Mouse (Mus musculus) intestine, postnatal 0 days (tissue): Measurements from ENCODE around the gene Tgfbrap1. TPM values are rescaled to one million over a fixed set of nuclear protein-coding genes. Genes with fewer than 3 reads are reported as not detected.
A peak's percentile ranks its signal among the peaks of the same experiment; 100 is the strongest.

Experiments used
- ATAC-seq: fragments of 200-750 bp; cut with Nextera tagmentation; 2 replicates; pipeline ENCODE4 v1.8.0; 2017; ENCODE audit warnings: mild to moderate bottlenecking, moderate TSS enrichment, moderate library complexity
- H3K27ac ChIP-seq: fragments of 300-500 bp; sonication (generic); 2 replicates; pipeline ENCODE4 v1.5.1; 2014; ENCODE audit warnings: mild to moderate bottlenecking, low read depth, low read length, moderate library complexity
- H3K27me3 ChIP-seq: fragments of 300-500 bp; sonication (generic); replicated peaks from 2 replicates; pipeline ENCODE4 v1.6.1; 2014; ENCODE audit warnings: low read length, mixed read lengths; ENCODE audit not compliant: control insufficient read depth, insufficient read depth
- H3K36me3 ChIP-seq: fragments of 300-500 bp; sonication (generic); 2 replicates; pipeline ENCODE4 v1.6.1; 2014; ENCODE audit warnings: mild to moderate bottlenecking, moderate library complexity; ENCODE audit not compliant: control insufficient read depth, insufficient read depth
- H3K4me1 ChIP-seq: fragments of 300-500 bp; sonication (generic); replicated peaks from 2 replicates; pipeline ENCODE4 v1.6.1; 2014; ENCODE audit warnings: antibody characterized with exemption, low read length, mixed read lengths; ENCODE audit not compliant: control insufficient read depth, insufficient read depth
- H3K4me2 ChIP-seq: fragments of 300-500 bp; sonication (generic); replicated peaks from 2 replicates; pipeline ENCODE4 v1.6.1; 2014; ENCODE audit warnings: low read depth, mild to moderate bottlenecking, moderate library complexity
- H3K4me3 ChIP-seq: fragments of 300-500 bp; sonication (generic); 2 replicates; pipeline ENCODE4 v1.5.1; 2014; ENCODE audit warnings: low read depth, low read length
- H3K9ac ChIP-seq: fragments of 300-500 bp; sonication (generic); 2 replicates; pipeline ENCODE4 v1.6.1; 2014; ENCODE audit warnings: mild to moderate bottlenecking, low read depth, low read length
- H3K9me3 ChIP-seq: fragments of 300-500 bp; sonication (generic); 2 replicates; pipeline ENCODE4 v1.6.1; 2016; ENCODE audit warnings: mixed run types; ENCODE audit not compliant: control insufficient read depth
- CTCF ChIP-seq: sonication (generic); IDR thresholded peaks from 2 replicates; pipeline ENCODE4 v1.5.1; 2016; ENCODE audit warnings: low read depth, mild to moderate bottlenecking, control low read depth, antibody characterized with exemption, moderate library complexity
- WGBS: fragments of 180-500 bp; shearing (Covaris S2); extraction: QIAGEN DNeasy Blood & Tissue Kit; methylation state at CpG from one replicate; pipeline ENCODE4 v1.1.7; 2014; 5-methylcytosine and 5-hydroxymethylcytosine counted together
- polyA plus RNA-seq: library from polyadenylated mRNA; unstranded; fragments of >200 nt; fragmentation: Nextera tagmentation; extraction: Ambion mirVana; gene quantifications from 2 replicates; pipeline ENCODE4 v1.2.1, GENCODE M21; 2015

The Tgfbrap1 gene
- polyA plus RNA-seq, 1 experiment from 2014 or later: 6.1 TPM

DNA sequence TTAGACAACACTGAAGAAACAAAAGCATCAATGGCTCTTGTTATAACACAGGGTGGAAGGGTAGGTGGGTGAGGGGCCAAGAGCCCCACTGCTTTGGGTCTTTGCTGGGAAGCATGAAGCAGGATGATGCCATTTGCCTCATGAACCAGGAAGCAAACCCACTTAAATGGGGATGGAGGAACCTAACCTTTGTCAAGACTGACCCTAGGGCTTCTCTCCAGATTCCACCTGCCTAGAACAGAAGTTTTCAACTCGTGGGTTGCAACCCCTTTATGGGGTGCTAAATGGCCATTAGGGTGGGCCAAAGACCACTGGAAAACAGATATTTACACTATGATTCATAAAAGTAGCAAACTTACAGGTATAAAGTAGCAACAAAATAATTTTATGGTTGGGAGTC lies 25.9 kb downstream of the Tgfbrap1 start:
- WGBS: 68% methylated on average over 1 of the region's 1 CpGs

DNA sequence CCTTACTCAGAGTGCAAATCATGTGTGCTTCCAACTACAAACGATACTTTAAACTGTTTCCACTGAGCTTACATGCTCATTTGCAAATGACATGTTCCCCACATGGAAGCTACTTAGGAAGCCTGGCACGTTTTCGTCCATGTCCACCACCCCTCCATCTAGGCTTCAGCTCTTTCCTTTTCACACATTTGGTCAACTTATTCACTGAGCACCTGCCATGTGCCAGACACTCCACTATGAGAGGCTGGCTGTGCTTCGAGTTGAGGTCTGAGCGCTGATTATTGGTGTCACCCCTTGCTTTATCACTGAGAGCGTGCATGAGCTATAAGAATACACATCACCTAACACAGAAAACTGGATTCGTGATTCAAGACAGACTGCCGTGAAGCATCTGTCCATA lies 26.4 kb downstream of the Tgfbrap1 start:
- Histone ChIP-seq H3K9ac (no peak overlapping the region), H3K27me3 (no peaks in the 10 kb centered on the region), H3K27ac (no peak overlapping the region), H3K36me3 (peaks cover 34% of the 10 kb centered on the region), H3K4me1 (no peaks in the 10 kb centered on the region), H3K9me3 (no peaks in the 10 kb centered on the region), H3K4me3 (no peak overlapping the region), H3K4me2 (no peak overlapping the region)
- no peak for ATAC-seq
- no peak for TF ChIP-seq CTCF
- WGBS: 91% methylated on average over 8 of the region's 8 CpGs

More for the DNA sequence above, 25.9 kb downstream of the Tgfbrap1 start:
- Histone ChIP-seq H3K4me2 (no peak overlapping the region), H3K27me3 (no peaks in the 10 kb centered on the region), H3K36me3 (peaks cover 28% of the 10 kb centered on the region), H3K27ac (no peak overlapping the region), H3K4me3 (no peak overlapping the region), H3K4me1 (no peaks in the 10 kb centered on the region), H3K9ac (no peak overlapping the region), H3K9me3 (no peaks in the 10 kb centered on the region)
- no peak for TF ChIP-seq CTCF
- ATAC-seq: no peak

DNA sequence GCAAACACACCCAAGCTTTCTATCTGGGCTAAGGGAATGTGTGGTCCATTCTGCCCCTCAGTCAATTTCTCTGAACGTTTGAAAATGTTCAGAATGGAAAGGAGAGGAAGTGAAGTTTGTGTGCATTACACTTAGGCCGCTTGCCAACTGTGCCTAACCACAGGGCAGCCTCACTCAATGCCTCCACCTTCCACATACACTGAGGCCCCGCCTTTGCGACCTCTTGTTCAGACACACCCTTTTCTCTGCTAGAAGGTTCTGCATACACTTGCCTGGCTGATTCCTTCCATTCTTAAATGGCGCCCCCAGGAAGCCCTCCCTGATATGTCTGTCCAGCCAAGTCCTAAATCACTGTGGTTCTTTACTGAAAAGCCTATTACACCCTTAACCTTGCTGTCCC lies 27.7 kb downstream of the Tgfbrap1 start:
- Histone ChIP-seq H3K4me3 (no peak overlapping the region), H3K4me2 (no peak overlapping the region), H3K4me1 (no peaks in the 10 kb centered on the region), H3K27me3 (no peaks in the 10 kb centered on the region), H3K9ac (no peak overlapping the region), H3K27ac (no peak overlapping the region), H3K9me3 (no peaks in the 10 kb centered on the region), H3K36me3 (peaks cover 42% of the 10 kb centered on the region)
- peak; percentile 47; the same call in 1 of the 2 replicates for ATAC-seq
- no peak for TF ChIP-seq CTCF
- 55% methylated on average over 5 of the region's 5 CpGs for WGBS

DNA sequence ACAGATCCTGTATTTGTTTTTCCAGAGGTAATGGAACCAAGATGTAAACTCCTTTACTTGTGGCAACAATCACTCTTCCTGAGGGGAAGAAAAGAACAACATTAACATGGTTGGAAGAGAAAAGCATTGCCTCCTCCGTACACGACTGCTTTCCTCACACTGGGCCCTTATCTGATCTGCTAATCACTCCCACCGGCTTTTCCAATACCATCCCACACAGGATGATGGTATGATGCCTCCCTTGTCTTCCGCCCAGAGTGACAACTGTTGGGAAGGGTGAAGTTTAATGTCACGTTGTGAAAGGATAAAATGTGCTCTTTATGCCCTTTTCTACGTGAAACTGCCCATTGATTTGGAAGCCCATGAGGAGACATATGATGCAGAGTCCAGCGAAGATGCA lies 30.9 kb downstream of the Tgfbrap1 start:
- 77% methylated on average over 7 of the region's 7 CpGs for WGBS
- Histone ChIP-seq H3K4me3 (no peak overlapping the region), H3K9ac (no peak overlapping the region), H3K27ac (no peak overlapping the region), H3K9me3 (no peaks in the 10 kb centered on the region), H3K36me3 (peaks cover 47% of the 10 kb centered on the region; the same call in 1 of the 2 replicates), H3K4me2 (no peak overlapping the region), H3K27me3 (no peaks in the 10 kb centered on the region), H3K4me1 (no peaks in the 10 kb centered on the region)
- TF ChIP-seq CTCF: no peak
- ATAC-seq: no peak

DNA sequence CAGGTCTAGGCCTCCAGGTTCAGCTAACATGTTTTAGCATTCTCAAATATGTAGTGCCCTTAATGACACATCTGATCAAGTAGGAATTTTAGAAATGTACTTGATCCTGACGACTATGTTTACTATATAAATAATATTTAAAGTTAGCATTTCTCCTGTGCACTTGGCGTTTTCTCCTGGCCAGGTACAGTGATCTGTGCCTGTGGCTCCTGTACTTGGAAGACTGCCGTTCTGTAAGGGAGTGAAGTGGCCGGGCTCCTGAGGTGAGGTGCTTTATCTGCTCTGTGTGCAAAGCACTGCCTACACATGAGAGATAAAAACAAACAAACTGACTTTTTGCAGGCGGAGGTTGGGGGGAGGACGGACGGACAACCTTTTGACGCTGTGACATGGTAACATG lies 31.9 kb downstream of the Tgfbrap1 start:
- TF ChIP-seq CTCF: no peak
- H3K9me3 ChIP-seq: no peaks in the 10 kb centered on the region
- H3K4me3 ChIP-seq: no peak overlapping the region
- no peaks in the 10 kb centered on the region for H3K4me1 ChIP-seq
- H3K27me3 ChIP-seq: no peaks in the 10 kb centered on the region
- H3K36me3 ChIP-seq: peaks cover 48% of the 10 kb centered on the region; the same call in 1 of the 2 replicates
- no peak overlapping the region for H3K4me2 ChIP-seq
- ATAC-seq: no peak
- 86% methylated on average over 8 of the region's 8 CpGs for WGBS
- H3K27ac ChIP-seq: no peak overlapping the region
- no peak overlapping the region for H3K9ac ChIP-seq

DNA sequence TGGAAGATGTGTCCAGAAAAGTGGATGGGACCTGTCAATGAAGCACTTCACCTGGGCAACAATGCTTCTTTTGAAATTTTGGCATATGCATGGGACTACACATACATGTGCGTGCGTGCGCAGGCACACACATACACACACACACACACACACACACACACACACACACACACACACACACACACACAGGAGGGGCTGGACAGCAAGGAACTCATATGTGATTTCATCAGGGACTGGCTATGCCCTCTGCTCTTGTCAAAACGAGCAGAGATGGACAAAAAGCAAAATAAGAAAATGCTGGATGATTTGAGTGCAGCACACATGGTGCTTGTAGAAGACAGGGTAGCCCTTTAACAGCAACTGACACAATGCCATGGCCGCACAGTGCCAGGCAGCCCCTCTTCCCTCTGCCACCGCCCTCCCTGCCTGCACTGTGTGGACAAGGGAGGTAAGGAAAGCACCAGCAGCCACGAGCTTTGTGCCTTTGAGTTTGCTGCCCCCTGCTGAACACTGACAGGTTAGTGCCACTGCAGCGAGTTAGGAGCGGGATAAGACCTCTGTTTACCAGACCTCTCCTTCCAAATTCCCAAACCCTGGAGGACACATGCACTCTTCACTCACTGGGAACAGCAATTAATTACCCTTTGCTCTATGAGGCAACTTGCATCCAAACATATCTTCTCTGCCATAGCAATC lies 32.7 kb downstream of the Tgfbrap1 start:
- no peak; the same call in 1 of the 2 replicates for ATAC-seq
- Histone ChIP-seq H3K4me1 (no peaks in the 10 kb centered on the region), H3K9me3 (no peaks in the 10 kb centered on the region), H3K27me3 (no peaks in the 10 kb centered on the region), H3K4me3 (no peak overlapping the region), H3K27ac (no peak overlapping the region), H3K9ac (no peak overlapping the region), H3K4me2 (no peak overlapping the region), H3K36me3 (peaks cover 49% of the 10 kb centered on the region)
- peak; percentile 91 for TF ChIP-seq CTCF
- WGBS: 60% methylated on average over 9 of the region's 9 CpGs
